Mouse (Mus musculus): ENCODE data around the gene Smoc1. TPM values are rescaled to one million over a fixed set of nuclear protein-coding genes. Genes with fewer than 3 reads are reported as not detected.

The Smoc1 gene
- polyA plus RNA-seq, 1 experiment: 9.8 TPM

GRCm38 (mm10) chr12:81058561-81058960 lies 32.0 kb downstream of the Smoc1 start:
- Histone ChIP-seq H3K27ac (ENCODE audit: control insufficient read depth, insufficient read depth, low read depth, low read length) (no peak overlapping the region), H3K4me3 (ENCODE audit: control insufficient read depth, low read depth, low read length) (no peak overlapping the region), H3K36me3 (ENCODE audit: control insufficient read depth, insufficient read depth, low read length) (no peaks in the 10 kb centered on the region), H3K27me3 (ENCODE audit: control insufficient read depth, insufficient read depth, low read length) (no peaks in the 10 kb centered on the region), H3K4me1 (ENCODE audit: control insufficient read depth, insufficient read depth, low read length) (no peaks in the 10 kb centered on the region)
- TF ChIP-seq CTCF (IDR thresholded peaks at IDR 0.05; ENCODE audit: control insufficient read depth, insufficient read depth, insufficient replicate concordance, low read depth, low read length) (no peak), POLR2A (IDR thresholded peaks at IDR 0.05; ENCODE audit: control insufficient read depth, low read depth, low read length) (no peak)

- TF ChIP-seq CTCF (IDR thresholded peaks at IDR 0.05; ENCODE audit: control insufficient read depth, insufficient read depth, insufficient replicate concordance, low read depth, low read length): no peak
- TF ChIP-seq POLR2A (IDR thresholded peaks at IDR 0.05; ENCODE audit: control insufficient read depth, low read depth, low read length): no peak
- Histone ChIP-seq H3K36me3 (ENCODE audit: control insufficient read depth, insufficient read depth, low read length) (no peaks in the 10 kb centered on the region), H3K4me3 (ENCODE audit: control insufficient read depth, low read depth, low read length) (no peak overlapping the region), H3K27me3 (ENCODE audit: control insufficient read depth, insufficient read depth, low read length) (no peaks in the 10 kb centered on the region), H3K4me1 (ENCODE audit: control insufficient read depth, insufficient read depth, low read length) (no peaks in the 10 kb centered on the region), H3K27ac (ENCODE audit: control insufficient read depth, insufficient read depth, low read depth, low read length) (no peak overlapping the region)
These were observed 35.3 kb downstream of the Smoc1 start for GRCm38 (mm10) chr12:81061831-81062361.

DNA sequence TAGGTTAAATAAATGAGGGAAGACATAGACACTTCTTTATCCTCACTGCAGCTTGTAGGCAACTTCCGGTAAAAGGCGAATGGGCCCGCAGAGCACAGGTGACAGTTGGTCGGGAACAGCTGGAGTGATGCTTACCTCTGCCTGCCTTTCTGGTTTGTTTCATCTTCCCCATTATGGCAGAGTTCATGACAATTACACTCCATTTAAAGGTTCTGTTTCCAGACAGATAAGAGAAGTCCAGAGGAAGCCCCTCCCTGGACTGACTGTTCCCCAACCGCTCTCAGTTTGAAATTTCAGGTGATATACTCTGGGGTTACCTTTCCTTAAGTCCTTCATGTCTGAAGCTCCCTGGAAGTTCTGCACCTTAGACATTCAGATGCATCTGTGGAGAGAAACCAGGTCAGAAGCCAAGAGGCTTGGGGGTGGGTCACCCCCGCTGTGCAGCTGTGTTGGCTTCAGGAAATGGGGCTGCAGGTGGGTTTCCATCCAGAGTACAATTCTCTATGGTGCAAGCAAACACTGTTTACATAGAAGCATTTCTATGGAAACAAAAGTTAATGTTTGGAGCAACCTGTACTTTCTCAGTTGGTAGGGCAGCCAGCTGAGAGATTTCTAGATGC lies 36.8 kb downstream of the Smoc1 start:
- Histone ChIP-seq H3K36me3 (ENCODE audit: control insufficient read depth, insufficient read depth, low read length) (no peaks in the 10 kb centered on the region), H3K27me3 (ENCODE audit: control insufficient read depth, insufficient read depth, low read length) (no peaks in the 10 kb centered on the region), H3K4me3 (ENCODE audit: control insufficient read depth, low read depth, low read length) (no peak overlapping the region), H3K27ac (ENCODE audit: control insufficient read depth, insufficient read depth, low read depth, low read length) (no peak overlapping the region), H3K4me1 (ENCODE audit: control insufficient read depth, insufficient read depth, low read length) (no peaks in the 10 kb centered on the region)
- no peak for TF ChIP-seq POLR2A (IDR thresholded peaks at IDR 0.05; ENCODE audit: control insufficient read depth, low read depth, low read length)
- no peak for TF ChIP-seq CTCF (IDR thresholded peaks at IDR 0.05; ENCODE audit: control insufficient read depth, insufficient read depth, insufficient replicate concordance, low read depth, low read length)

DNA sequence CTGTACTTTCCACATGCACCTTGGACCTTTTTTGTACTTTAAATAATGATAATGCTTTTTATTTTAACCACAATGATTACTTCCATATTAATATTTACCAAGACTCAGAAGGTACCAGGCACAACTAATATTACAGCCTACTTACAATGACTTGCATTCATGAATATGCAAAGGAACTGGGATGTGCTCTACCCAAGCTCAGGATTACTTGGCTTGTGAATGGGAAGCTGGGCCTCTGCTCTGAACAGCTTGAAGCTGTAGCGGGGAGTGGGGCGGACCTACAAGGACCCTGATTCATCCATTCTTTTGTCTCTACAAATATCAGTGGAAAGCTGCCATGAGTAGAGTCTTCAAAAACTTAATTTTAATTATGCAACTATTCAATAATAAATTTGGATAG lies 47.5 kb downstream of the Smoc1 start:
- Histone ChIP-seq H3K4me1 (ENCODE audit: control insufficient read depth, insufficient read depth, low read length) (no peaks in the 10 kb centered on the region), H3K27ac (ENCODE audit: control insufficient read depth, insufficient read depth, low read depth, low read length) (no peak overlapping the region), H3K36me3 (ENCODE audit: control insufficient read depth, insufficient read depth, low read length) (no peaks in the 10 kb centered on the region), H3K4me3 (ENCODE audit: control insufficient read depth, low read depth, low read length) (no peak overlapping the region), H3K27me3 (ENCODE audit: control insufficient read depth, insufficient read depth, low read length) (no peaks in the 10 kb centered on the region)
- TF ChIP-seq POLR2A (IDR thresholded peaks at IDR 0.05; ENCODE audit: control insufficient read depth, low read depth, low read length): no peak
- no peak for TF ChIP-seq CTCF (IDR thresholded peaks at IDR 0.05; ENCODE audit: control insufficient read depth, insufficient read depth, insufficient replicate concordance, low read depth, low read length)

DNA sequence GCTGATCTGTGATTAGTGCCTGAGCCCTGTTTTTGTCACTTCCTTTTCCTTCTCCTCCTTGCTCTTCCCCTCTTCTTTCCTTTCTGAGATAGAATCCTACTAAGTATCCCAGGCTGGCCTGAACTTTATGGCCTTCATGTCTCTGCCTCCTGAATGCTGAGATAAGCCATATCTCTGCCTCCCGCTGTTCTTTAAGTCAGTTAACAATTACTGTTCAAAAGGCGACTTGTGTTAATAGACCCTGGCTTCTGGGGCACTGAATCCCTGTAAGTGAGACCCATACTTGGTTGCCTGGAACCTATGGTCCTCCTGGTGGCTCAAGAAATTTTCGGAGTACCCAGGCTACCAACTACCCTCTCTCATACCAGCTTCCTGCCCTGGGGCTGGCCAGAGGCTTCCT lies 48.3 kb downstream of the Smoc1 start:
- no peak overlapping the region for H3K27ac ChIP-seq (ENCODE audit: control insufficient read depth, insufficient read depth, low read depth, low read length)
- no peaks in the 10 kb centered on the region for H3K36me3 ChIP-seq (ENCODE audit: control insufficient read depth, insufficient read depth, low read length)
- no peaks in the 10 kb centered on the region for H3K4me1 ChIP-seq (ENCODE audit: control insufficient read depth, insufficient read depth, low read length)
- H3K27me3 ChIP-seq (ENCODE audit: control insufficient read depth, insufficient read depth, low read length): no peaks in the 10 kb centered on the region
- TF ChIP-seq CTCF (IDR thresholded peaks at IDR 0.05; ENCODE audit: control insufficient read depth, insufficient read depth, insufficient replicate concordance, low read depth, low read length) (no peak), POLR2A (IDR thresholded peaks at IDR 0.05; ENCODE audit: control insufficient read depth, low read depth, low read length) (no peak)
- no peak overlapping the region for H3K4me3 ChIP-seq (ENCODE audit: control insufficient read depth, low read depth, low read length)

GRCm38 (mm10) chr12:81077953-81078646 lies 51.5 kb downstream of the Smoc1 start:
- Histone ChIP-seq H3K4me1 (ENCODE audit: control insufficient read depth, insufficient read depth, low read length) (no peaks in the 10 kb centered on the region), H3K27me3 (ENCODE audit: control insufficient read depth, insufficient read depth, low read length) (no peaks in the 10 kb centered on the region), H3K36me3 (ENCODE audit: control insufficient read depth, insufficient read depth, low read length) (no peaks in the 10 kb centered on the region), H3K4me3 (ENCODE audit: control insufficient read depth, low read depth, low read length) (no peak overlapping the region), H3K27ac (ENCODE audit: control insufficient read depth, insufficient read depth, low read depth, low read length) (no peak overlapping the region)
- TF ChIP-seq POLR2A (IDR thresholded peaks at IDR 0.05; ENCODE audit: control insufficient read depth, low read depth, low read length) (no peak), CTCF (IDR thresholded peaks at IDR 0.05; ENCODE audit: control insufficient read depth, insufficient read depth, insufficient replicate concordance, low read depth, low read length) (no peak)

DNA sequence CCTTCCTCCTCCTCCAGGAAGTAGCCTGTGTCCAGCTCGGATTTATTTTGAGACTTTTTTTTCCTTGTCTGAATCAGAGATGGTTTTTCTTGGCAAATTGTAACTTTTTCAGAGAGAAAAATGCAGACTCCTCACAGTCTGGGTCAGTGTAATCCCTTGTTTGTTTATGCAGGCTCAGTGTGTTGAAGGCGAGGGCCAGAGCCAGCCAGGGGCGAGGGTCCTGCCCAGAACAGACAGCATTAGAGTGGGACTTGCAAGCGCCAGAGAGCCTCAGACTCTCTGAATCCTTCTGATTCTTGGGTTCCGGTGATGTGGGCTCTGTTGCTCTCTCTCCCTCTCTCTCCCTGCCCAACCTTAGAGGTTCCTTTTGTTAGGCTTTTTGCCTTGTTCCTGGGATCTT lies 53.7 kb downstream of the Smoc1 start:
- Histone ChIP-seq H3K36me3 (ENCODE audit: control insufficient read depth, insufficient read depth, low read length) (no peaks in the 10 kb centered on the region), H3K27ac (ENCODE audit: control insufficient read depth, insufficient read depth, low read depth, low read length) (no peak overlapping the region), H3K4me3 (ENCODE audit: control insufficient read depth, low read depth, low read length) (no peak overlapping the region), H3K4me1 (ENCODE audit: control insufficient read depth, insufficient read depth, low read length) (no peaks in the 10 kb centered on the region), H3K27me3 (ENCODE audit: control insufficient read depth, insufficient read depth, low read length) (no peaks in the 10 kb centered on the region)
- no peak for TF ChIP-seq CTCF (IDR thresholded peaks at IDR 0.05; ENCODE audit: control insufficient read depth, insufficient read depth, insufficient replicate concordance, low read depth, low read length)
- TF ChIP-seq POLR2A (IDR thresholded peaks at IDR 0.05; ENCODE audit: control insufficient read depth, low read depth, low read length): no peak

Data from testis, adult 2 months (tissue).